Mouse (Mus musculus) lung, embryonic 14.5 days (tissue): Measurements from ENCODE around the gene Ubxn7. TPM values are rescaled to one million over a fixed set of nuclear protein-coding genes. Genes with fewer than 3 reads are reported as not detected.

Experiments used
- ATAC-seq: fragments of 200-750 bp; cut with Nextera tagmentation; 2 replicates; pipeline ENCODE4 v1.8.0; 2017; ENCODE audit warnings: mild to moderate bottlenecking, moderate TSS enrichment, moderate library complexity; ENCODE audit not compliant: insufficient read depth
- DNase-seq: peaks from one replicate; pipeline ENCODE4 v3.0.0-alpha.2; 2015
- H3K27ac ChIP-seq: fragments of 300-500 bp; sonication (generic); 2 replicates; pipeline ENCODE4 v1.5.1; 2014; ENCODE audit warnings: low read depth, mild to moderate bottlenecking, moderate library complexity
- H3K27me3 ChIP-seq: fragments of 300-500 bp; sonication (generic); 2 replicates; pipeline ENCODE4 v1.6.1; 2014; ENCODE audit warnings: low read length, control low read depth; ENCODE audit not compliant: insufficient read depth
- H3K36me3 ChIP-seq: fragments of 300-500 bp; sonication (generic); 2 replicates; pipeline ENCODE4 v1.6.1; 2014; ENCODE audit warnings: control low read depth; ENCODE audit not compliant: insufficient read depth
- H3K4me1 ChIP-seq: fragments of 300-500 bp; sonication (generic); 2 replicates; pipeline ENCODE4 v1.6.1; 2014; ENCODE audit warnings: antibody characterized with exemption, control low read depth; ENCODE audit not compliant: insufficient read depth
- H3K4me2 ChIP-seq: fragments of 300-500 bp; sonication (generic); 2 replicates; pipeline ENCODE4 v1.6.1; 2014; ENCODE audit warnings: mild to moderate bottlenecking
- H3K4me3 ChIP-seq: fragments of 300-500 bp; sonication (generic); 2 replicates; pipeline ENCODE4 v1.5.1; 2014; ENCODE audit warnings: low read depth, low read length
- H3K9ac ChIP-seq: fragments of 300-500 bp; sonication (generic); 2 replicates; pipeline ENCODE4 v1.6.1; 2014
- H3K9me3 ChIP-seq: fragments of 300-500 bp; sonication (generic); 2 replicates; pipeline ENCODE4 v1.6.1; 2016; ENCODE audit warnings: low read depth, low read length, control low read depth
- CTCF ChIP-seq: IDR thresholded peaks from 2 replicates; pipeline ENCODE4 v1.5.1; 2016; ENCODE audit warnings: antibody characterized with exemption, low read depth
- WGBS: fragments of 180-500 bp; shearing (Covaris S2); extraction: QIAGEN DNeasy Blood & Tissue Kit; methylation state at CpG from one replicate; pipeline ENCODE4 v1.1.7; 2014; 5-methylcytosine and 5-hydroxymethylcytosine counted together
- polyA plus RNA-seq: library from polyadenylated mRNA; unstranded; fragments of >200 nt; fragmentation: Nextera tagmentation; extraction: Ambion mirVana; gene quantifications from 2 replicates; pipeline ENCODE4 v1.2.1, GENCODE M21; 2014

Ubxn7 gene
- polyA plus RNA-seq, 1 experiment from 2014 or later: 23.2 TPM

DNA sequence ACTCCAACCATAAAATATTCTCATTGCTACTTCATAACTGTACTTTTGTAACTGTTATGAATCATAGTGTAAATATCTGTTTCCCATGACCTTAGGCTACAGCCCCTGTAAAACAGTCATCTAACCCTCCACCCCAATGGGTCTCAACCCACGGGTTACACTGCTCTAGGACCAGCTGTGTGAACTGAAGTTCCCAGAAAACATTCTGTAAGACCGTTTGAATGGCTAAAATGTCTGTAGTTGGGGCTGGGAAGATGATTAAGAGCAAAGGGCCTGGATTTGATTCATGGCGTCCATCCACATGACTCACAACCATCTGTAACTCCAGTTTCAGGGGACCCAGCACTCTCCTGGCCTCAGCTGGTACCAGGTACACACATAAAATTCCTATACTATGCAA is 66.1 kb downstream of the Ubxn7 start:
- H3K27ac ChIP-seq: no peak overlapping the region
- DNase-seq (no peak), ATAC-seq (no peak)
- 0 out of 2 replicates have a peak, but pooled peaks cover 2% of the 10 kb centered on the region for H3K36me3 ChIP-seq
- 70% methylated on average over 3 of the region's 3 CpGs for WGBS
- H3K4me2 ChIP-seq: no peak overlapping the region
- H3K9me3 ChIP-seq: no peaks in the 10 kb centered on the region
- H3K4me1 ChIP-seq: no peaks in the 10 kb centered on the region
- no peak overlapping the region for H3K4me3 ChIP-seq
- no peaks in the 10 kb centered on the region for H3K27me3 ChIP-seq
- no peak for TF ChIP-seq CTCF
- H3K9ac ChIP-seq: no peak overlapping the region

DNA sequence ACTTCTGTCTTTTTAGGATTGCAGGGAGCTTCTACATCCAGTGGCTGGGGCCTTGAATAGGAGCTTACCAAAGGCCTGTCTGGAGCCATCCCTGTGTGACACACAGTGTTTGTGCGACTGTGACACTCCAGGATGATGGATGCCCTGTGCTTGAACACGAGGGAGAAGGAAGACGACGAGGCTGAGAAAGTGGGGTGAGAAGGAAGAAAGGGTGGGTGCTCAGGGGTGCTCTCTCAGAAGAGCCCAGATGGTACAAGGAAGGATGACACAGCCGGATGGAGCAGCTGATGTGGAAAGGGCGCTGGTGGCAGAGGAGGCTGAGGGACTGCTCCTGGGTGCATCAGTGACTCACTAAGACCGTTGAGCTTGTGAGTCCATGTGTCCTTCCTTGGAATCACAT is 68.2 kb downstream of the Ubxn7 start, which contains the start of gene Tm4sf19:
TSS of gene Tm4sf19 (plus strand) at position 240 of the 400 bp plus-strand sequence.
- no peaks in the 10 kb centered on the region for H3K4me1 ChIP-seq
- H3K36me3 ChIP-seq: no peaks in the 10 kb centered on the region
- no peaks in the 10 kb centered on the region for H3K9me3 ChIP-seq
- 53% methylated on average over 7 of the region's 7 CpGs for WGBS
- no peak within 1 kb of the TSS for H3K9ac ChIP-seq
- no peaks in the 10 kb centered on the region for H3K27me3 ChIP-seq
- DNase-seq (no peak), ATAC-seq (no peak)
- TF ChIP-seq CTCF: no peak
- H3K4me2 ChIP-seq: no peak within 1 kb of the TSS
- H3K4me3 ChIP-seq: no peak within 1 kb of the TSS
- no peak within 1 kb of the TSS for H3K27ac ChIP-seq

DNA sequence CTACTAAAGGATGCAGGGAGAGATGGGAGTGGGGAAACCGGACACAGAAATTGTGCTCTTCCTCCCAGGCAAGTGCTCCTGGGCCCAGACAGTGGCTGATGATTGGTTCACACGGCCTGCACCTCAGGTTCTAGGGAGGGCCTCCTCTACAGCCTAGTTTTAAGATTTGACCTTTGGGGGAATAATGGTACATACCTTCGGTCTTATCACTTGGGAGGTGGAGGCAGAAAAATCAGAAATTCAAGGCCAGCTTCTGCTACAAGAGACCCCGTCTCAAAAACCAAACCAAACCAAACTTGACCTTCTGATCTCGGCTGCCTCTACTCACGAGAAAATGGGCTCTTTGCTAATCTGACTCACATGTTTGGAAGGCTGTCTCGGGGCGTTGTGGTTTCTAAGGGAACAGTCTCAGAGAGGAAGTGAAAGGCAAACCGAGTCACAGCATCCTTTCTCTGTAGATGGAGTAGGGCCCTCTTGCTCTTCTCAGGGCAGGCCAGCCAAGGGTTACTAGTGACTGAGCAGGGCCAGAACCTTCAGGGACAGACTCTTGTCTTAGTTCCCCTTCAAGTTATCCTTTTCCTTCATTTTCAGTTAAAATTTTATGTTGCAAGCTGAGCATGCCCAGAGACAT is 69.4 kb downstream of the Ubxn7 start:
- Histone ChIP-seq H3K9ac (no peak overlapping the region), H3K9me3 (no peaks in the 10 kb centered on the region), H3K4me2 (no peak overlapping the region), H3K4me1 (no peaks in the 10 kb centered on the region), H3K4me3 (no peak overlapping the region), H3K36me3 (no peaks in the 10 kb centered on the region), H3K27ac (no peak overlapping the region), H3K27me3 (no peaks in the 10 kb centered on the region)
- 66% methylated on average over 9 of the region's 9 CpGs for WGBS
- no peak for DNase-seq
- no peak for TF ChIP-seq CTCF
- no peak for ATAC-seq

GRCm38 (mm10) chr16:32402818-32403217 is 70.8 kb downstream of the Ubxn7 start:
- Histone ChIP-seq H3K4me1 (no peaks in the 10 kb centered on the region), H3K36me3 (no peaks in the 10 kb centered on the region), H3K4me2 (no peak overlapping the region), H3K9ac (no peak overlapping the region), H3K9me3 (no peaks in the 10 kb centered on the region), H3K27me3 (no peaks in the 10 kb centered on the region), H3K4me3 (no peak overlapping the region), H3K27ac (no peak overlapping the region)
- 76% methylated on average over 3 of the region's 3 CpGs for WGBS
- DNase-seq (no peak), ATAC-seq (no peak)
- no peak for TF ChIP-seq CTCF

GRCm38 (mm10) chr16:32405716-32406115 is 73.7 kb downstream of the Ubxn7 start:
- H3K27ac ChIP-seq: no peak overlapping the region
- no peak overlapping the region for H3K9ac ChIP-seq
- no peaks in the 10 kb centered on the region for H3K9me3 ChIP-seq
- H3K36me3 ChIP-seq: no peaks in the 10 kb centered on the region
- no peaks in the 10 kb centered on the region for H3K4me1 ChIP-seq
- no peak overlapping the region for H3K4me3 ChIP-seq
- no peaks in the 10 kb centered on the region for H3K27me3 ChIP-seq
- no peak overlapping the region for H3K4me2 ChIP-seq
- DNase-seq (no peak), ATAC-seq (no peak)
- 91% methylated on average over 9 of the region's 9 CpGs for WGBS
- TF ChIP-seq CTCF: no peak

GRCm38 (mm10) chr16:32406671-32407070 is 74.6 kb downstream of the Ubxn7 start:
- DNase-seq (no peak), ATAC-seq (no peak)
- no peaks in the 10 kb centered on the region for H3K9me3 ChIP-seq
- no peak overlapping the region for H3K9ac ChIP-seq
- TF ChIP-seq CTCF: no peak
- H3K27me3 ChIP-seq: no peaks in the 10 kb centered on the region
- WGBS: 80% methylated on average over 6 of the region's 6 CpGs
- no peak overlapping the region for H3K27ac ChIP-seq
- H3K4me3 ChIP-seq: no peak overlapping the region
- no peak overlapping the region for H3K4me2 ChIP-seq
- H3K4me1 ChIP-seq: no peaks in the 10 kb centered on the region
- no peaks in the 10 kb centered on the region for H3K36me3 ChIP-seq

GRCm38 (mm10) chr16:32407730-32408129 is 75.7 kb downstream of the Ubxn7 start:
- ATAC-seq: no peak
- no peaks in the 10 kb centered on the region for H3K4me1 ChIP-seq
- H3K27ac ChIP-seq: no peak overlapping the region
- DNase-seq: no peak
- H3K4me2 ChIP-seq: no peak overlapping the region
- no peaks in the 10 kb centered on the region for H3K9me3 ChIP-seq
- H3K9ac ChIP-seq: no peak overlapping the region
- H3K27me3 ChIP-seq: no peaks in the 10 kb centered on the region
- 69% methylated on average over 10 of the region's 10 CpGs for WGBS
- H3K4me3 ChIP-seq: no peak overlapping the region
- H3K36me3 ChIP-seq: no peaks in the 10 kb centered on the region
- no peak for TF ChIP-seq CTCF
